Mouse (Mus musculus) intestine, postnatal 0 days (tissue): Measurements from ENCODE around the gene Osbpl7. TPM values are rescaled to one million over a fixed set of nuclear protein-coding genes. Genes with fewer than 3 reads are reported as not detected.
A peak's percentile ranks its signal among the peaks of the same experiment; 100 is the strongest.

Experiments
- ATAC-seq: fragments of 200-750 bp; cut with Nextera tagmentation; 2 replicates; pipeline ENCODE4 v1.8.0; 2017; ENCODE audit warnings: mild to moderate bottlenecking, moderate TSS enrichment, moderate library complexity
- H3K27ac ChIP-seq: fragments of 300-500 bp; sonication (generic); 2 replicates; pipeline ENCODE4 v1.5.1; 2014; ENCODE audit warnings: mild to moderate bottlenecking, low read depth, low read length, moderate library complexity
- H3K27me3 ChIP-seq: fragments of 300-500 bp; sonication (generic); replicated peaks from 2 replicates; pipeline ENCODE4 v1.6.1; 2014; ENCODE audit warnings: low read length, mixed read lengths; ENCODE audit not compliant: control insufficient read depth, insufficient read depth
- H3K36me3 ChIP-seq: fragments of 300-500 bp; sonication (generic); 2 replicates; pipeline ENCODE4 v1.6.1; 2014; ENCODE audit warnings: mild to moderate bottlenecking, moderate library complexity; ENCODE audit not compliant: control insufficient read depth, insufficient read depth
- H3K4me1 ChIP-seq: fragments of 300-500 bp; sonication (generic); replicated peaks from 2 replicates; pipeline ENCODE4 v1.6.1; 2014; ENCODE audit warnings: antibody characterized with exemption, low read length, mixed read lengths; ENCODE audit not compliant: control insufficient read depth, insufficient read depth
- H3K4me2 ChIP-seq: fragments of 300-500 bp; sonication (generic); replicated peaks from 2 replicates; pipeline ENCODE4 v1.6.1; 2014; ENCODE audit warnings: low read depth, mild to moderate bottlenecking, moderate library complexity
- H3K4me3 ChIP-seq: fragments of 300-500 bp; sonication (generic); 2 replicates; pipeline ENCODE4 v1.5.1; 2014; ENCODE audit warnings: low read depth, low read length
- H3K9ac ChIP-seq: fragments of 300-500 bp; sonication (generic); 2 replicates; pipeline ENCODE4 v1.6.1; 2014; ENCODE audit warnings: mild to moderate bottlenecking, low read depth, low read length
- H3K9me3 ChIP-seq: fragments of 300-500 bp; sonication (generic); 2 replicates; pipeline ENCODE4 v1.6.1; 2016; ENCODE audit warnings: mixed run types; ENCODE audit not compliant: control insufficient read depth
- CTCF ChIP-seq: sonication (generic); IDR thresholded peaks from 2 replicates; pipeline ENCODE4 v1.5.1; 2016; ENCODE audit warnings: low read depth, mild to moderate bottlenecking, control low read depth, antibody characterized with exemption, moderate library complexity
- WGBS: fragments of 180-500 bp; shearing (Covaris S2); extraction: QIAGEN DNeasy Blood & Tissue Kit; methylation state at CpG from one replicate; pipeline ENCODE4 v1.1.7; 2014; 5-methylcytosine and 5-hydroxymethylcytosine counted together
- polyA plus RNA-seq: library from polyadenylated mRNA; unstranded; fragments of >200 nt; fragmentation: Nextera tagmentation; extraction: Ambion mirVana; gene quantifications from 2 replicates; pipeline ENCODE4 v1.2.1, GENCODE M21; 2015

The Osbpl7 gene
- polyA plus RNA-seq, 1 experiment from 2014 or later, result 10.6 TPM

- no peaks in the 10 kb centered on the region for H3K36me3 ChIP-seq
- H3K9me3 ChIP-seq, result no peaks in the 10 kb centered on the region
- no peak overlapping the region for H3K27ac ChIP-seq
- no peak overlapping the region for H3K9ac ChIP-seq
- 1% methylated on average over 36 of the region's 36 CpGs for WGBS
- peaks cover 16% of the 10 kb centered on the region; the same call in 1 of the 2 replicates for H3K4me1 ChIP-seq
- ATAC-seq, result no peak
- no peak for TF ChIP-seq CTCF
- peak overlapping the region; percentile 62 for H3K4me2 ChIP-seq
- H3K27me3 ChIP-seq, result peaks cover 89% of the 10 kb centered on the region
- H3K4me3 ChIP-seq, result peak overlapping the region; percentile 40
Observed at GRCm38 (mm10) chr11:97017696-97018582, 32.5 kb upstream of the Osbpl7 start.

- Histone ChIP-seq H3K27ac (no peak overlapping the region), H3K4me1 (peaks cover 16% of the 10 kb centered on the region; the same call in 1 of the 2 replicates), H3K4me2 (peak overlapping the region; percentile 62), H3K9ac (no peak overlapping the region), H3K36me3 (no peaks in the 10 kb centered on the region), H3K4me3 (peak overlapping the region; percentile 40), H3K9me3 (no peaks in the 10 kb centered on the region), H3K27me3 (peaks cover 89% of the 10 kb centered on the region)
- WGBS, result 1% methylated on average over 61 of the region's 68 CpGs
- no peak for TF ChIP-seq CTCF
- ATAC-seq, result no peak
Observed at GRCm38 (mm10) chr11:97018583-97019344, 31.7 kb upstream of the Osbpl7 start.

- Histone ChIP-seq H3K4me1 (peaks cover 16% of the 10 kb centered on the region; the same call in 1 of the 2 replicates), H3K9me3 (no peaks in the 10 kb centered on the region), H3K27me3 (peaks cover 89% of the 10 kb centered on the region), H3K36me3 (no peaks in the 10 kb centered on the region; the same call in 1 of the 2 replicates), H3K4me3 (peak overlapping the region; percentile 40), H3K27ac (no peak overlapping the region), H3K9ac (no peak overlapping the region), H3K4me2 (peak overlapping the region; percentile 62)
- TF ChIP-seq CTCF, result no peak
- ATAC-seq, result no peak
- WGBS, result 18% methylated on average over 13 of the region's 13 CpGs
Observed at GRCm38 (mm10) chr11:97019345-97019708, 31.1 kb upstream of the Osbpl7 start.

GRCm38 (mm10) chr11:97021121-97021765 is 29.2 kb upstream of the Osbpl7 start:
- no peak overlapping the region for H3K27ac ChIP-seq
- peak overlapping the region; percentile 95 for H3K4me2 ChIP-seq
- peaks cover 76% of the 10 kb centered on the region for H3K27me3 ChIP-seq
- H3K36me3 ChIP-seq, result no peaks in the 10 kb centered on the region; the same call in 1 of the 2 replicates
- no peak for TF ChIP-seq CTCF
- peaks cover 23% of the 10 kb centered on the region; the same call in 1 of the 2 replicates for H3K4me1 ChIP-seq
- H3K9ac ChIP-seq, result no peak overlapping the region
- ATAC-seq, result no peak
- WGBS, result 2% methylated on average over 26 of the region's 27 CpGs
- H3K4me3 ChIP-seq, result peak overlapping the region; percentile 52
- no peaks in the 10 kb centered on the region for H3K9me3 ChIP-seq

GRCm38 (mm10) chr11:97021873-97022484 is 28.4 kb upstream of the Osbpl7 start:
- peaks cover 69% of the 10 kb centered on the region for H3K27me3 ChIP-seq
- TF ChIP-seq CTCF, result peak; percentile 75
- no peaks in the 10 kb centered on the region; the same call in 1 of the 2 replicates for H3K36me3 ChIP-seq
- H3K4me3 ChIP-seq, result peak overlapping the region; percentile 52
- peak overlapping the region; percentile 65; the same call in 1 of the 2 replicates for H3K9ac ChIP-seq
- H3K27ac ChIP-seq, result no peak overlapping the region
- peak; percentile 72 for ATAC-seq
- under 1% methylated on average over 50 of the region's 50 CpGs for WGBS
- peaks cover 23% of the 10 kb centered on the region; the same call in 1 of the 2 replicates for H3K4me1 ChIP-seq
- no peaks in the 10 kb centered on the region for H3K9me3 ChIP-seq
- H3K4me2 ChIP-seq, result peak overlapping the region; percentile 95
